Mouse (Mus musculus): ENCODE results near the gene Rpap3. TPM values are rescaled to one million over a fixed set of nuclear protein-coding genes. Genes with fewer than 3 reads are reported as not detected.

Rpap3 gene
- 7.1 TPM for polyA plus RNA-seq (2014; fragmentation: Illumina TruSeq; extraction: RNeasy Lipid Tissue Mini Kit (QIAGEN cat#74804); ENCODE audit: low replicate concordance)

GRCm38 (mm10) chr15:97705211-97706050 is at the start of gene Rpap3:
Gene Rpap3 (minus strand): TSS chr15:97705825.

DNA sequence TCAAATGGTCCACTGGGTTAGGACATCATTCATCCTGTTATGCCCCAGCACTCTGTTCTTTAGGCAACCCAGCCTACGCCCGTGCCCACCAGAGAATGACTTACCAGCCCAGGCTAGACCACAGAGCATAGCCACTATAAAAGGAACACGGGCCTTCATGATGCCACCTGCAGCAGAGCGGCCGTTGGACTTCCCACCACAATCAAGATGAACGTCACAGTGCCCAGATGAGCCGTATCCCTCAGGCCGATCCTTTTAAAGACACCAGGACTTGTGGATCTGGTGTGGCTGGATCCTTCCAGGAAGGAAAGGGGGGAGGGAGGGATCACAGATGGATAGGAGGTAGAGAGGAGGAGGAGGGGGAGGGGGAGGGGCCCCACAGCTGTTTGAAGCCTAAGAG is 25.5 kb upstream of the Rpap3 start, which contains the start of gene Endou:
Gene Endou (minus strand): TSS at position 229 of the 400 bp plus-strand sequence.

Other genes starting within 250 kb of the Rpap3 start
- 0.52 TPM for gene Endou, start 25.5 kb upstream of the Rpap3 start, polyA plus RNA-seq (2014; fragmentation: Illumina TruSeq; extraction: RNeasy Lipid Tissue Mini Kit (QIAGEN cat#74804); ENCODE audit: low replicate concordance)
- not detected for gene Rapgef3, start 62.1 kb upstream of the Rpap3 start, polyA plus RNA-seq (2014; fragmentation: Illumina TruSeq; extraction: RNeasy Lipid Tissue Mini Kit (QIAGEN cat#74804); ENCODE audit: low replicate concordance)
- 4.8 TPM for gene Slc48a1, start 72.7 kb upstream of the Rpap3 start, polyA plus RNA-seq (2014; fragmentation: Illumina TruSeq; extraction: RNeasy Lipid Tissue Mini Kit (QIAGEN cat#74804); ENCODE audit: low replicate concordance)
- 0.93 TPM for gene Hdac7, start 138.7 kb upstream of the Rpap3 start, polyA plus RNA-seq (2014; fragmentation: Illumina TruSeq; extraction: RNeasy Lipid Tissue Mini Kit (QIAGEN cat#74804); ENCODE audit: low replicate concordance)
- gene Vdr, start 204.8 kb upstream of the Rpap3 start, polyA plus RNA-seq (2014; fragmentation: Illumina TruSeq; extraction: RNeasy Lipid Tissue Mini Kit (QIAGEN cat#74804); ENCODE audit: low replicate concordance), result 149 TPM